Mouse (Mus musculus) cortical plate, adult 2 months (tissue): ENCODE data around the gene Zfyve26.

Source experiments
- CTCF ChIP-seq: fragments of 200-500 bp; IDR thresholded peaks from 2 replicates; pipeline ENCODE4 v1.5.1; 2011; ENCODE audit warnings: mild to moderate bottlenecking, control low read depth, low read length; ENCODE audit not compliant: insufficient read depth; ENCODE audit errors: extremely low read depth
- POLR2A ChIP-seq: fragments of 200-500 bp; IDR thresholded peaks from 2 replicates; pipeline ENCODE4 v1.6.1; 2011; ENCODE audit warnings: mild to moderate bottlenecking, low read length, control low read depth; ENCODE audit not compliant: insufficient read depth; ENCODE audit errors: extremely low read depth

DNA sequence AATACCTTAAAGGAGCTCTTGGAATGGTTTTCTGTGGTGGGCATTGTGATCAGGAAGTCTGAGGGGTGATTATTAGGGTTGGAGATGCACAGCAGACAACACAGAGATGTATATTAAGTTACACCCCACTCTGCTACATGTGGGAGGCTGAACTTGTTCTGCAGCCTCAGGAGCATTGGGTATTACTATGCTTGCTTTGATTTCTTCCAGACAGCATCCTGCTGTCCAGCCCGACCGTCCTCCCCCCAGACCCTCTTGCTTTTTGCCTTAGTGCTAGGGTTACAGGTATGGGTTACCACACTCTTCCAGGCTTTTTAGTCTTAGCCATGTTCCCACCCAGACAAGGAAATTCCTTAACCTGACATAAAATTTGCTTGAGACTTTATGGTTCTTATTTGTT, 31.8 kb upstream of the Zfyve26 start:
- TF ChIP-seq POLR2A (no peak), CTCF (no peak)
